Mouse (Mus musculus) kidney, embryonic 14.5 days (tissue): Measurements from ENCODE around the gene Efcab9. TPM values are rescaled to one million over a fixed set of nuclear protein-coding genes. Genes with fewer than 3 reads are reported as not detected.
"Not testable (repeated sequence)": the region's sequence is repeated elsewhere in the genome, so short reads cannot be mapped to it uniquely, and the experiment has no call there.

Experiments
- ATAC-seq: fragments of 200-750 bp; cut with Nextera tagmentation; 2 replicates; pipeline ENCODE4 v1.8.0; 2017; ENCODE audit warnings: moderate number of reproducible peaks, mild to moderate bottlenecking, moderate TSS enrichment, moderate library complexity; ENCODE audit not compliant: low FRiP score, low TSS enrichment
- H3K27ac ChIP-seq: fragments of 300-500 bp; sonication (generic); 2 replicates; pipeline ENCODE4 v1.5.1; 2014; ENCODE audit warnings: low read depth, mild to moderate bottlenecking, low read length, moderate library complexity, mixed read lengths
- H3K27me3 ChIP-seq: fragments of 300-500 bp; sonication (generic); 2 replicates; pipeline ENCODE4 v1.6.1; 2014; ENCODE audit warnings: mild to moderate bottlenecking, low read length; ENCODE audit not compliant: control insufficient read depth, insufficient read depth
- H3K36me3 ChIP-seq: fragments of 300-500 bp; sonication (generic); 2 replicates; pipeline ENCODE4 v1.6.1; 2014; ENCODE audit warnings: low read length, mixed read lengths; ENCODE audit not compliant: control insufficient read depth, insufficient read depth
- H3K4me1 ChIP-seq: fragments of 300-500 bp; sonication (generic); 2 replicates; pipeline ENCODE4 v1.6.1; 2014; ENCODE audit warnings: low read length, mixed read lengths; ENCODE audit not compliant: control insufficient read depth, insufficient read depth
- H3K4me2 ChIP-seq: fragments of 300-500 bp; sonication (generic); replicated peaks from 2 replicates; pipeline ENCODE4 v1.6.1; 2014; ENCODE audit warnings: low read depth, mild to moderate bottlenecking, low read length
- H3K4me3 ChIP-seq: fragments of 300-500 bp; sonication (generic); 2 replicates; pipeline ENCODE4 v1.5.1; 2014; ENCODE audit warnings: mild to moderate bottlenecking, low read length
- H3K9ac ChIP-seq: fragments of 300-500 bp; sonication (generic); 2 replicates; pipeline ENCODE4 v1.6.1; 2014; ENCODE audit warnings: low read depth, mild to moderate bottlenecking, low read length, moderate library complexity
- H3K9me3 ChIP-seq: fragments of 300-500 bp; sonication (generic); 2 replicates; pipeline ENCODE4 v1.6.1; 2016; ENCODE audit warnings: low read length; ENCODE audit not compliant: control insufficient read depth
- WGBS: fragments of 180-500 bp; shearing (Covaris S2); extraction: QIAGEN DNeasy Blood & Tissue Kit; methylation state at CpG from one replicate; pipeline ENCODE4 v1.1.7; 2014; 5-methylcytosine and 5-hydroxymethylcytosine counted together
- polyA plus RNA-seq: library from polyadenylated mRNA; unstranded; fragments of >200 nt; fragmentation: Nextera tagmentation; extraction: Ambion mirVana; gene quantifications from 2 replicates; pipeline ENCODE4 v1.2.1, GENCODE M21; 2014

Gene Efcab9
- polyA plus RNA-seq, 1 experiment from 2014 or later, result 0.43 TPM

DNA sequence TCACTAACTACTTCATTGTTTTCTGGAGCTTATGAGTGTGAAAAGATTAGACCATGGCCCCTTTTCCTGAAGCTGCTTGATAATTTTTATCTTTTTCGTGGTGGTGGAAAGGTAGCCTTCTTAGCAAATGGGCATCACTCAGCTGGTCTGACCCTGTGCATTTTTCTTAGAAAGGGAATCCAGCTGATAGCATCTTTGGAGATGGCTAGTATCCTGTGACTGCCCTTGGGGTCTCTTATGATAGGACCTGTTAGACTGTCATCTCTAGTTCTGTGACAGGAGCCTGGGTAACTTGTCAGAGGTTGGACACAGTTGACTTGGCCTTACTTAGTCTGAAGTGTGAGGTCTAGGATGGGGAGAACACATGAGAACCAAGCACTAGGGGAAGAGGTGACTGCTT, 12.5 kb downstream of the Efcab9 start:
- no peaks in the 10 kb centered on the region for H3K4me1 ChIP-seq
- no peak for ATAC-seq
- H3K9ac ChIP-seq, result no peak overlapping the region
- H3K4me3 ChIP-seq, result no peak overlapping the region
- peaks cover 25% of the 10 kb centered on the region for H3K36me3 ChIP-seq
- H3K4me2 ChIP-seq, result no peak overlapping the region
- H3K9me3 ChIP-seq, result no peaks in the 10 kb centered on the region
- no peak overlapping the region for H3K27ac ChIP-seq
- WGBS, result 86% methylated on average over 1 of the region's 1 CpGs
- H3K27me3 ChIP-seq, result no peaks in the 10 kb centered on the region

DNA sequence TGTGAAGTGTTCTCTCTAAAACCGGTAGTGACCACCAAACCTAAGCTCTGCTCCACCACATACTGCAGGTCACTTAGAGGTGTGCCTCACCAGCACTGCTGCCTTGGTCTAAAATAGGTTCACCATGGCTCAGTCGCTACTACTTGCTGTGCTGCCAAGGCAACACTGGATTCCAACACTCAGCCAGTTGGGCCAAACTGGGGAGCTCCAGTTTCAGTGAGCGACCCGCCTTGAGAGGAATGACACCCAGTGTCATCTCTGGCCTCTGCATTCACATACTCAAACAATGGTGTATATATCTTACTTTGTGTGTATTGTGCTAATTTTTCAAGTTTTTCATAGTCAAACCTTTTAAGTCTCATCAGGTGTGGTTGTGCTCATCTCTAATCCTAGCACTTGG, 13.1 kb downstream of the Efcab9 start:
- Histone ChIP-seq H3K9me3 (no peaks in the 10 kb centered on the region), H3K4me1 (no peaks in the 10 kb centered on the region), H3K27me3 (no peaks in the 10 kb centered on the region), H3K4me2 (no peak overlapping the region), H3K27ac (no peak overlapping the region), H3K9ac (no peak overlapping the region), H3K36me3 (peaks cover 25% of the 10 kb centered on the region), H3K4me3 (no peak overlapping the region)
- ATAC-seq, result no peak
- 83% methylated on average over 4 of the region's 4 CpGs for WGBS

DNA sequence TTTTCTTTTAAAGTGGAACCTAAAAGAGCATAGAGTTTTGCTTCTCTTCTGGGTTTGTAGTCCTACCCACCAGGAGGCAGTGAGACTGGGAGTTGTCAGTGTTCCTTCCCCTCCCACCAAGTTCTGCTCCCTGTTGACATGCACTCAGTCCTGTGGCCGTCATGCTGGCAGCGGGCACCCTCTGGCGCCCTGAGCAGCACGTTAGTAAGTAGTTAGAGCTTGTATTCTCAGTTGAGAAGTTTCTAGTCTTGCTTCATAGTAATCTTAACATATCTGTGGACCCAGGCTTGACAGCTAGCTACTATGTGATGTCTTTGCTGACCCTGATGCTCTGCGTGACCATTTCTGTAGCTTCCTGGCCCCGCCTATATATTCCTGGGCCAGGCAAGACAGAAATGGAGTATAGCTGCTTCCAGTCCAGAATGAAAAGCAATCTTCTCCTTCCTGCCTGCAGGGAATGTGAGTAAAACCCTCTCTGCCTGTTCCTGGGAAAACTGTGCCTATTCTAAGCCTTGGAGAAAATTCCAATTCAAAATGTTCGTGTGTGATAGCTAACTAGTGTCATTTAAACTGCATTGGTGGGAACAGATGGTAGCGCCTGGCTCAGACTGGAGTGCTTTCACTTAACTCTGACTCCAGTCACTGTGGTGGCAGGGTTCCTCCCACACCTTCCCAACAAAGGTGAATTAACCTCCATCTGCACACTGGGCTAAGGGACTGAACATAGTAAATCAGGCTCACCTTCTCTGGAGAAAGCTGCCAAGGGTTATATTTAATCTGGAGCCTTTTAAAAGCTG, 14.8 kb downstream of the Efcab9 start:
- H3K27ac ChIP-seq, result no peak overlapping the region
- H3K4me2 ChIP-seq, result no peak overlapping the region
- no peaks in the 10 kb centered on the region for H3K27me3 ChIP-seq
- H3K36me3 ChIP-seq, result peaks cover 25% of the 10 kb centered on the region
- WGBS, result 85% methylated on average over 8 of the region's 8 CpGs
- H3K9me3 ChIP-seq, result no peaks in the 10 kb centered on the region
- ATAC-seq, result no peak
- no peak overlapping the region for H3K9ac ChIP-seq
- no peak overlapping the region for H3K4me3 ChIP-seq
- no peaks in the 10 kb centered on the region for H3K4me1 ChIP-seq

DNA sequence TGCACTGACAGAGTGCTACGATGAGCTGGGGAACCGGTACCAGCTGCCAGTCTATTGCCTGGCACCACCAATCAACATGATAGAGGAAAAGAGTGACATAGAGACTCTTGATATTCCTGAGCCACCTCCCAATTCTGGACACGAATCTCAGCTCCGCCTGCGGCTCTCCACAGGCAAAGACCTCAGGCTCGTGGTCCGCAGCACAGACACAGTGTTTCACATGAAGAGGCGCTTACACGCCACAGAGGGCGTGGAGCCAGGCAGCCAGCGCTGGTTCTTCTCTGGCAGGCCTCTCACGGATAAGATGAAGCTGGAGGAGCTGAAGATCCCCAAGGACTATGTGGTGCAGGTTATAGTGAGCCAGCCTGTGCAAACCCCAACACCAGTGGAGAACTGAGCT, 15.8 kb downstream of the Efcab9 start:
- no peak overlapping the region for H3K4me2 ChIP-seq
- peaks cover 25% of the 10 kb centered on the region for H3K36me3 ChIP-seq
- 88% methylated on average over 12 of the region's 12 CpGs for WGBS
- H3K27ac ChIP-seq, result no peak overlapping the region
- no peak overlapping the region for H3K9ac ChIP-seq
- no peaks in the 10 kb centered on the region for H3K9me3 ChIP-seq
- no peaks in the 10 kb centered on the region for H3K27me3 ChIP-seq
- no peak overlapping the region for H3K4me3 ChIP-seq
- ATAC-seq, result no peak
- no peaks in the 10 kb centered on the region for H3K4me1 ChIP-seq

DNA sequence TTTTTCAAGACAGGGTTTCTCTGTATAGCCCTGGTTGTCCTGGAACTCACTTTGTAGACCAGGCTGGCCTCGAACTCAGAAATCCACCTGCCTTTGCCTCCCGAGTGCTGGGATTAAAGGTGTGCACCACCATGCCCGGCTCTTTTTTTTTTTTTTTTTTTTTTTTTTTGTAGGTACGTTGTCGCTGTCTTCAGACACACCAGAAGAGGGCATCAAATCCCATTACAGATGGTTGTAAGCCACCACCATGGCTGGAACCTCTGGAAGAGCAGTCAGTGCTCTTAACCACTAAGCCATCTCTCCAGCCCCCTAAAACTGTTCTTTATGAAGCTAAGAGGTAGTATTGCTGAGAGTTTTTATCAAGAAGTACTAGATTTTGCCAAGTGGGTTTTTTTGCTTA, 17.0 kb downstream of the Efcab9 start:
- ATAC-seq, H3K4me1 ChIP-seq: not testable (repeated sequence)
- 92% methylated on average over 5 of the region's 5 CpGs for WGBS

DNA sequence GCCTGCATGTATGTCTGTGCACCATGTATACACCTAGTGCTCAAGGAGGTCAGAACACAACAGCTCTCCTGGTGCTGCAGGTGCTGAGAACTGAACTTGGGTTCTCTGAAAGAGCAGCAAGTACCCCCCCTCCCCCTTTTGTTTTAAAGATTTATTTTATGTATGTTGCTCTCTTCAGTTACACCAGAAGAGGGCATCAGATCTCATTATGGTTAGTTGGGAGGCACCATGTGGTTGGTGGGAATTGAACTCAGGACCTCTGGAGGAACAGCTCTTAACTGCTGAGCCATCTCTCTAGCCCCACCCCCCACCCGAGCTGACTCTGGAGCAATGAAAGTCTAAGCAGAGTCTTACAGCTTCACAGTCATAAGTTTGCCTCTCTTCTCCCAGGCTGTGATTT, 21.0 kb downstream of the Efcab9 start:
- H3K9me3 ChIP-seq, result no peaks in the 10 kb centered on the region
- ATAC-seq, result no peak
- H3K9ac ChIP-seq, result no peak overlapping the region
- no peaks in the 10 kb centered on the region for H3K27me3 ChIP-seq
- H3K4me2 ChIP-seq, result no peak overlapping the region
- 57% methylated on average over 1 of the region's 1 CpGs for WGBS
- H3K27ac ChIP-seq, result no peak overlapping the region
- H3K4me1 ChIP-seq, result no peaks in the 10 kb centered on the region
- peaks cover 4% of the 10 kb centered on the region for H3K36me3 ChIP-seq
- no peak overlapping the region for H3K4me3 ChIP-seq

More for the DNA sequence above, 17.0 kb downstream of the Efcab9 start:
- not testable (repeated sequence) for H3K4me2 ChIP-seq, H3K27ac ChIP-seq, H3K4me3 ChIP-seq, H3K9me3 ChIP-seq, H3K27me3 ChIP-seq, H3K9ac ChIP-seq
- H3K36me3 ChIP-seq, result peaks cover 25% of the 10 kb centered on the region

DNA sequence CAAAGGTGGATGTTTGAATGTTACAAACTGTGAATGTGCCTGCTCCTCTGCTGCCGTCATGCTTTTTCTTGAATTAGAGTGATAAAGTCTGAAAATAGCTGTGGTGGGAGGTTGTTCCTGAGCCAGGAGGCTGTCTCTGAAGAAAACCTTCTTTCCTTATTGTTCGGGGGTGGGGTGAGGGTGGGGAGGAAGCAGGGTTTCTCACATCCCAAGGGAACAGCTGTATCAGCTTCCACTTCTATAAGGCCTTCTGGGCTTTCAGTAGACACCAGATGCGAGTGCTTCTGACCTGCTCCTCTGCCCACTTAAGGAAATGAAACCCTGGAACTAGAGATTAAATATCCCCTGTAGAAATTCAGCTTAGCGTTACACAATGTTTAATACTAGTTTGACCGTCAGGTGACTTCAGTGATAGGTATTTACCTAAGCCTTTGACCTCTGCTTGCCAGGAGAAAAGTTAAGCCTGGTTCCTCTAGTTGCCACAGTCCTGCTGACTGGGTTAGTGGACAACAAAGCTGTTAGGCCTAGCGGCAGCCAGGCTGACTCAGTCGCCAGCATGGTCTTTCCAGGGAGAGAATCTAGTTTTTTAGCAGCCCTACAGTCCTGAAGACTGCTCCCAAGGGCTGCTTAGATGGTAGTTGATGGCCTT, 26.7 kb downstream of the Efcab9 start:
- H3K4me3 ChIP-seq, result no peak overlapping the region
- H3K9me3 ChIP-seq, result no peaks in the 10 kb centered on the region
- no peaks in the 10 kb centered on the region for H3K4me1 ChIP-seq
- no peak overlapping the region for H3K27ac ChIP-seq
- no peak overlapping the region for H3K9ac ChIP-seq
- no peak overlapping the region for H3K4me2 ChIP-seq
- WGBS, result 64% methylated on average over 7 of the region's 7 CpGs
- H3K27me3 ChIP-seq, result no peaks in the 10 kb centered on the region
- peaks cover 9% of the 10 kb centered on the region; the same call in 1 of the 2 replicates for H3K36me3 ChIP-seq
- 0 out of 2 replicates have a peak, but pooled peaks have one; percentile 46 for ATAC-seq

DNA sequence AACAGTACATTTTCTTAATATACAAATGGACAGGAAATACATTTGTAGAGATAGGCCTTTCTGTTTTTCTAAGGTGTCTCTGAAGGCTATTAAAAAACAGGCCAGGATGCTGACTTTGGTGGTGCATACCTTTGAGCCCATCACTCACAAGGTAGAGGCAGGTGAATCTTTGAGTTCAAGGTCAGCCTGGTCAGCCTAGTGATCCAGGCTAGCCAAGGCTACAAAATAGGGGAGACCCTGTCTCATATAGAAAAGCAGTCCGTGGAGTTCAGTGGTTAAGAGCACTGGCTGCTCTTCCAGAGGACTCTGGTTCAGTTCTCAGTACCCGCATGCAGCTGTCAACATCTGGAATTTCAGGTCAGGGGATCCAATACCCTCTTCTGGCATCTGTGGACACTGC, 28.2 kb downstream of the Efcab9 start:
- no peak overlapping the region for H3K4me3 ChIP-seq
- no peak overlapping the region for H3K4me2 ChIP-seq
- no peak overlapping the region for H3K9ac ChIP-seq
- no peak overlapping the region for H3K27ac ChIP-seq
- no peaks in the 10 kb centered on the region for H3K27me3 ChIP-seq
- no peaks in the 10 kb centered on the region for H3K4me1 ChIP-seq
- H3K9me3 ChIP-seq, result no peaks in the 10 kb centered on the region
- peaks cover 14% of the 10 kb centered on the region; the same call in 1 of the 2 replicates for H3K36me3 ChIP-seq
- no peak for ATAC-seq
- WGBS, result 91% methylated on average over 2 of the region's 2 CpGs

DNA sequence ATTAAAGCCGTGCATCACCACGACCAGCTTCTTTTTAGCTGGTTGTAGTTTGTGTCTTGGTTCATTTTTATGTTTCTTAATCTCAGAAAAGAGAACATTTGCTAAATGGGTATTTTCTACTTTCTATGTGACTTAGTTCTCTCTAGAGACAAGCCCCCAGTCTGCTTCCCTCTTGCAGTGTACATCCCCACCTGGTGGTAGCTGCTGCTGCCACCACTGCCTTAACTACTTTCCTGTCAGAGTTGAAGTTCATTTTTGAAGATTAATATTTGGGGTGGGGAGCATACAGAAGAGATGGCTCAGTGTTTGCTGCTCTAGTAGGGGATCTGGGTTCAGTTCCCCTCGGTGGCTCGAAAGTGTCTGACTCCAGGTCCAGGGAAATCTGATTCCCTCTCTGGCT, 31.9 kb downstream of the Efcab9 start:
- Histone ChIP-seq H3K9ac (no peak overlapping the region), H3K4me1 (no peaks in the 10 kb centered on the region)

More for the DNA sequence above, 31.9 kb downstream of the Efcab9 start:
- Histone ChIP-seq H3K4me3 (no peak overlapping the region), H3K4me2 (no peak overlapping the region), H3K9me3 (no peaks in the 10 kb centered on the region), H3K36me3 (peaks cover 14% of the 10 kb centered on the region; the same call in 1 of the 2 replicates), H3K27me3 (no peaks in the 10 kb centered on the region), H3K27ac (no peak overlapping the region)
- WGBS, result 95% methylated on average over 4 of the region's 4 CpGs
- no peak for ATAC-seq
